Mouse (Mus musculus): ENCODE measurements around the gene Kera. TPM values are rescaled to one million over a fixed set of nuclear protein-coding genes. Genes with fewer than 3 reads are reported as not detected.

The Kera gene
- 0.07 and 0.13 TPM in 2 replicates for polyA plus RNA-seq (2015; fragmentation: Nextera tagmentation; extraction: Ambion mirVana)

GRCm38 (mm10) chr10:97606579-97606978 is at the start of gene Kera:
Gene Kera, plus strand, starts transcription at chr10:97606879.
- ATAC-seq (ENCODE audit: extremely low read depth, insufficient number of reproducible peaks, low FRiP score, low TSS enrichment) = no peak
- WGBS = 61% methylated on average over 2 of the region's 2 CpGs
- Histone ChIP-seq H3K9me3 (no peaks in the 10 kb centered on the region), H3K4me3 (no peak within 1 kb of the TSS), H3K4me2 (no peak within 1 kb of the TSS), H3K36me3 (no peaks in the 10 kb centered on the region), H3K27ac (replicated peaks) (no peak within 1 kb of the TSS), H3K9ac (no peak within 1 kb of the TSS), H3K4me1 (no peaks in the 10 kb centered on the region), H3K27me3 (replicated peaks) (no peaks in the 10 kb centered on the region)

DNA sequence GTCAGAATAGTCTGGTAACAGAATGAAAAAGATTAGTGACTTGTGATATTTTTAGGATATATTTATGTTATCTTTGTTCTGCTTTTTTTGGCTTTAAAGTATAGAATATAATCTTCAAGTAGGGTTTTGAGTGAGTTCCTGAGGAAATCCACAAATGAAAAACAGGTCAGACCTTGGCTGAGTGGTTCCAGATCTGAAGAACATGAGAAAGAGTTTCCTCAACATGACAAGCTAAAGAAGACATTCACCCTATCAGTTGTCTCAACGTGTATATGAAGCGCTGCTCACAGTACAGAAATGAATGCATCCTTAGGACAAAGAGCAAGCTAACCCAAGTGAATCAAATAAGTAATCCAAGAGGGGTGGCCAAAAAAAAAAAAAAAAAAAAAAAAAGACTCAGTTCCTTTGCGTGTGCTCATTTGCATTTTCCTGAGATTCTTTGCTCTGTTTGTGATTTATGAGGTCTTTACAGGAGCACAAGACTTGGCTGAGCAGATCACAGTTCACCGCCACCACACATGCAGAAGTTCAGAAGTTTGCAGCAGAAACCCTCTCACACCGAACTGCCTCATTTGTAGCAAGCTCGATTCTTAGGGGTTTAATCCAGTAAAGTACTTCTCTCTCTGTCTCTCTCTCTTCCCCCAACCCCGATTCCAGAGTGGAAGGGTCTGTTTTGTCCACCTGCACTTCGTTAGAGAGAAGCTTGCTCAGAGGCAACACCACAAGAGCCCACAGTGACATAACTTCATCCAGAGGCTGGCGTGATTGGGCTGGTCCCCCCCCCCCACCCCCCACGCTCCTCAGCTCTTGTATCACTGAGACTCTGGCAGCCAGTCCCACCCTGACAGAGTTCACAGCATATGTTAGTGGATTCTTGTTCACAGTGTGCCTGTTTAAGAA is 41.5 kb upstream of the Kera start, which contains the start of gene Lum:
Gene Lum (plus strand): TSS at position 172 of the 900 bp plus-strand sequence.
- peak within 1 kb of the TSS; percentile 34 for H3K4me3 ChIP-seq
- ATAC-seq (ENCODE audit: extremely low read depth, insufficient number of reproducible peaks, low FRiP score, low TSS enrichment) = no peak
- WGBS = 42% methylated on average over 10 of the region's 10 CpGs

GRCm38 (mm10) chr10:97567489-97568135 is 39.1 kb upstream of the Kera start:
- peak overlapping the region; percentile 43 for H3K4me2 ChIP-seq
- peak overlapping the region; percentile 72; the same call in 1 of the 2 replicates for H3K27ac ChIP-seq (replicated peaks)
- H3K36me3 ChIP-seq = peaks cover 19% of the 10 kb centered on the region
- H3K4me1 ChIP-seq = peaks cover 4% of the 10 kb centered on the region; the same call in 1 of the 2 replicates
- no peaks in the 10 kb centered on the region for H3K27me3 ChIP-seq (replicated peaks)
- no peaks in the 10 kb centered on the region for H3K9me3 ChIP-seq
- WGBS = 62% methylated on average over 8 of the region's 8 CpGs
- no peak overlapping the region for H3K9ac ChIP-seq
- peak overlapping the region; percentile 34 for H3K4me3 ChIP-seq
- ATAC-seq (ENCODE audit: extremely low read depth, insufficient number of reproducible peaks, low FRiP score, low TSS enrichment) = no peak

More for the DNA sequence above, 41.5 kb upstream of the Kera start, which contains the start of gene Lum:
- Histone ChIP-seq H3K27me3 (replicated peaks) (no peaks in the 10 kb centered on the region), H3K27ac (replicated peaks) (peak within 1 kb of the TSS; percentile 85), H3K9ac (peak within 1 kb of the TSS; percentile 61), H3K36me3 (peaks cover 14% of the 10 kb centered on the region), H3K9me3 (no peaks in the 10 kb centered on the region), H3K4me1 (peaks cover 4% of the 10 kb centered on the region; the same call in 1 of the 2 replicates), H3K4me2 (peak within 1 kb of the TSS; percentile 51)

GRCm38 (mm10) chr10:97582543-97583231 is 24.0 kb upstream of the Kera start:
- Histone ChIP-seq H3K4me1 (peaks cover 12% of the 10 kb centered on the region), H3K36me3 (no peaks in the 10 kb centered on the region), H3K27me3 (replicated peaks) (no peaks in the 10 kb centered on the region), H3K9me3 (no peaks in the 10 kb centered on the region), H3K4me2 (no peak overlapping the region), H3K9ac (no peak overlapping the region), H3K27ac (replicated peaks) (no peak overlapping the region), H3K4me3 (no peak overlapping the region)
- WGBS = 77% methylated on average over 4 of the region's 4 CpGs
- ATAC-seq (ENCODE audit: extremely low read depth, insufficient number of reproducible peaks, low FRiP score, low TSS enrichment) = no peak

- Histone ChIP-seq H3K9me3 (no peaks in the 10 kb centered on the region), H3K4me3 (no peak overlapping the region), H3K4me2 (no peak overlapping the region), H3K27ac (replicated peaks) (peak overlapping the region; percentile 69), H3K36me3 (no peaks in the 10 kb centered on the region), H3K9ac (no peak overlapping the region), H3K4me1 (peaks cover 12% of the 10 kb centered on the region), H3K27me3 (replicated peaks) (no peaks in the 10 kb centered on the region)
- 11% methylated on average over 3 of the region's 3 CpGs for WGBS
- ATAC-seq (ENCODE audit: extremely low read depth, insufficient number of reproducible peaks, low FRiP score, low TSS enrichment) = no peak
Observed at GRCm38 (mm10) chr10:97584176-97584575, 22.5 kb upstream of the Kera start.

DNA sequence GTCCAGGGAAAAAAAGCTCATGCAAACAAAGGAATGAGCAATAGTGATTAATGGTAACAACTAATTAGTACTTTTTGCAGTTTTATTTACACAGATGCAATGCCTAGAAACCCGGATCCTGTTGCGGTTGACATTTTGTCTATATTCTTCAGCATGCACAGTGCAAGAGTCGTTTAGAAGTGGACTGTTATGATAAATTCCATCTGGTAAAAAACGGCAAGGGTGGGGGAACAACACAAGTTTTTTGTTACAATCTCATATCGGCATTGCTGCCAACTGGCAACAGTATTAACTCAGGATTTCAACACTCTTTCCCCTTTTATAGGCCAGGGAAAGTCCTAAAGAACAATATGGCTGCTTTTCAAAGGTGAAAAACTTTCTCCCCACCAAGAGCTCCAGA is 19.5 kb upstream of the Kera start:
- 63% methylated on average over 5 of the region's 5 CpGs for WGBS
- H3K27me3 ChIP-seq (replicated peaks) = no peaks in the 10 kb centered on the region
- H3K9ac ChIP-seq = no peak overlapping the region
- no peaks in the 10 kb centered on the region for H3K9me3 ChIP-seq
- no peak overlapping the region for H3K4me3 ChIP-seq
- no peaks in the 10 kb centered on the region for H3K36me3 ChIP-seq
- peaks cover 25% of the 10 kb centered on the region for H3K4me1 ChIP-seq
- ATAC-seq (ENCODE audit: extremely low read depth, insufficient number of reproducible peaks, low FRiP score, low TSS enrichment) = no peak
- no peak overlapping the region for H3K4me2 ChIP-seq
- H3K27ac ChIP-seq (replicated peaks) = peak overlapping the region; percentile 67; the same call in 1 of the 2 replicates

GRCm38 (mm10) chr10:97589574-97589973 is 17.1 kb upstream of the Kera start:
- Histone ChIP-seq H3K4me2 (no peak overlapping the region), H3K4me3 (no peak overlapping the region), H3K9ac (no peak overlapping the region), H3K27me3 (replicated peaks) (no peaks in the 10 kb centered on the region), H3K36me3 (no peaks in the 10 kb centered on the region), H3K27ac (replicated peaks) (peak overlapping the region; percentile 48; the same call in 1 of the 2 replicates), H3K4me1 (peaks cover 15% of the 10 kb centered on the region), H3K9me3 (no peaks in the 10 kb centered on the region)
- no peak for ATAC-seq (ENCODE audit: extremely low read depth, insufficient number of reproducible peaks, low FRiP score, low TSS enrichment)
- 28% methylated on average over 6 of the region's 6 CpGs for WGBS

GRCm38 (mm10) chr10:97591036-97591435 is 15.6 kb upstream of the Kera start:
- 40% methylated on average over 3 of the region's 3 CpGs for WGBS
- ATAC-seq (ENCODE audit: extremely low read depth, insufficient number of reproducible peaks, low FRiP score, low TSS enrichment) = no peak
- Histone ChIP-seq H3K4me2 (no peak overlapping the region), H3K27me3 (replicated peaks) (no peaks in the 10 kb centered on the region), H3K9me3 (no peaks in the 10 kb centered on the region), H3K36me3 (no peaks in the 10 kb centered on the region), H3K4me3 (no peak overlapping the region), H3K9ac (no peak overlapping the region), H3K27ac (replicated peaks) (no peak overlapping the region), H3K4me1 (peaks cover 15% of the 10 kb centered on the region)

- H3K27ac ChIP-seq (replicated peaks) = no peak overlapping the region
- H3K27me3 ChIP-seq (replicated peaks) = no peaks in the 10 kb centered on the region
- H3K4me1 ChIP-seq = peaks cover 15% of the 10 kb centered on the region
- H3K36me3 ChIP-seq = no peaks in the 10 kb centered on the region
- WGBS = 58% methylated on average over 3 of the region's 3 CpGs
- ATAC-seq (ENCODE audit: extremely low read depth, insufficient number of reproducible peaks, low FRiP score, low TSS enrichment) = no peak
- no peak overlapping the region for H3K4me3 ChIP-seq
- no peak overlapping the region for H3K4me2 ChIP-seq
- no peak overlapping the region for H3K9ac ChIP-seq
- H3K9me3 ChIP-seq = no peaks in the 10 kb centered on the region
Observed at GRCm38 (mm10) chr10:97591685-97592084, 15.0 kb upstream of the Kera start.

- H3K4me3 ChIP-seq = no peak overlapping the region
- H3K27ac ChIP-seq (replicated peaks) = no peak overlapping the region
- no peaks in the 10 kb centered on the region for H3K4me1 ChIP-seq
- no peak for ATAC-seq (ENCODE audit: extremely low read depth, insufficient number of reproducible peaks, low FRiP score, low TSS enrichment)
- no peaks in the 10 kb centered on the region for H3K27me3 ChIP-seq (replicated peaks)
- no peak overlapping the region for H3K4me2 ChIP-seq
- no peaks in the 10 kb centered on the region for H3K36me3 ChIP-seq
- no peaks in the 10 kb centered on the region for H3K9me3 ChIP-seq
- 65% methylated on average over 1 of the region's 1 CpGs for WGBS
- H3K9ac ChIP-seq = no peak overlapping the region
Observed at GRCm38 (mm10) chr10:97595680-97596079, 11.0 kb upstream of the Kera start.

DNA sequence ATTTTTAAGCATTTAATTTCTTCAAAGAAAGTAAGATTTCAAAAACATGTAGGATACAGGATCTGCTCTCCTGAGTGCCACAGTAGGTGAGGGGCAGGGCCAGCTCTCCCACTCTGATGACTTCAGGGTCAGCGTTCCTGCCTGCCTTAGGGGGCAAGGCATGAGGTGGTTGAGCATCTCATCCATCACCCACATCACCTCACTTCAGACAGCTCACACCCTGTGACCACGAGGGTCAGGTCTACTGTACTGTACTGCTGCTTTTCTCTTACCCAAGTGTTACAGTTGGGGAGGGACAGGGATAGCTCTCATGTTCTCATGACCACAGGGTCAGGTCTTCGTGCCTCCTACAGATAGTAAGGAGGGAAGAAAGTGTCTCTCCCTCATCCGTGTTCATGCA is 4.9 kb upstream of the Kera start:
- H3K4me3 ChIP-seq = no peak overlapping the region
- no peaks in the 10 kb centered on the region for H3K4me1 ChIP-seq
- H3K36me3 ChIP-seq = no peaks in the 10 kb centered on the region
- H3K9me3 ChIP-seq = no peaks in the 10 kb centered on the region
- no peak overlapping the region for H3K4me2 ChIP-seq
- no peak overlapping the region for H3K27ac ChIP-seq (replicated peaks)
- no peak for ATAC-seq (ENCODE audit: extremely low read depth, insufficient number of reproducible peaks, low FRiP score, low TSS enrichment)
- WGBS = 56% methylated on average over 4 of the region's 4 CpGs
- no peaks in the 10 kb centered on the region for H3K27me3 ChIP-seq (replicated peaks)
- no peak overlapping the region for H3K9ac ChIP-seq
